Mouse (Mus musculus) lung, postnatal 36 days (tissue): ENCODE data around the gene Rab8b.

Experiments used
- DNase-seq: peaks from one replicate; pipeline ENCODE4 v3.0.0; 2022; ENCODE audit warnings: mixed read lengths

Rab8b gene

DNA sequence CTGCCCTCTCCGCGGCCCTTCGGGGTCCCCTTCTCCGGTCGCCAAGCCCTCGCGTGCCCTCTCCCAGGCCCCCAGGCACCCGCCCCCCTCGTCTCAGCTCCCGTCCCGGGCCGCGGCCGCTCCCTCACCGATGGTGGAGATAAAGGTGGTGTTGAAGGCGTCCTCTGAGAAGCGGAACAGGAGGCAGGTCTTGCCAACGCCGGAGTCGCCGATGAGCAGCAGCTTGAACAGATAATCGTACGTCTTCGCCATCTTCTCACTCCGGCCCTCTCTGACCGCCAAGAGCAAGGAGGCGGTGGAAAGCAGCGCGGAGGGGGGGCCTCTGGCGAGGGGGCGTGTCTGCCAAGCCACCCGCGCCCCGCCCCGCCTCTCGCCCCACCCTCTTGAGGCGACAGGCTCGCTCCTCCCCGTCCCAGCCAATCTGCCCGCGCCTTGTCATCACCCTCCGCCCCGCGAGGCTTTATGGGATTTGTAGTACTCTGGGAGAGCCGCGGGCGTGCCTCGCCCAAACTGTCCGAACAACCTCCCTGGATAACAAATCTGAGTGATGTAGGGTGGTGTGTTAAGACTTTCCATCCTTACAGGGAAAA, at the start of gene Rab8b:
Rab8b (minus strand) TSS at position 306 of the 590 bp plus-strand sequence.
- peak; percentile 99 for DNase-seq

DNA sequence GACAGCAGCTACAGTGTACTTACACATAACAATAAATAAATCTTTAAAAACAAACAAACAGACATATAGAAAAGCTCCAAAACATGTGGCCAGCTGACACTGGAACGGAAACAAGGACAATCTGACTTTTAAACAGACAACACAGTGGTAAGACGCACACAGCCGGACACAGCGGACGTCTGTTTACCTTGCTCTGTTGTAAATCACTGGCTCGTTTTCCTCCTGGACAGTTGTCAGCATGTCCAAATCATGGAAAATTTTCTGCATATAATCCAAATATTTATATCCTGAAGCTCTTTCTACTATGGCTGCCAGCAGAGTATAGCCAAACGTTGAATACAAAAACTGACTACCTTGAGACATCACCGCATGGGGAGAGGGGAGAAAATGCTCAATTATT, 48.0 kb upstream of the Rab8b start:
- DNase-seq, result no peak

DNA sequence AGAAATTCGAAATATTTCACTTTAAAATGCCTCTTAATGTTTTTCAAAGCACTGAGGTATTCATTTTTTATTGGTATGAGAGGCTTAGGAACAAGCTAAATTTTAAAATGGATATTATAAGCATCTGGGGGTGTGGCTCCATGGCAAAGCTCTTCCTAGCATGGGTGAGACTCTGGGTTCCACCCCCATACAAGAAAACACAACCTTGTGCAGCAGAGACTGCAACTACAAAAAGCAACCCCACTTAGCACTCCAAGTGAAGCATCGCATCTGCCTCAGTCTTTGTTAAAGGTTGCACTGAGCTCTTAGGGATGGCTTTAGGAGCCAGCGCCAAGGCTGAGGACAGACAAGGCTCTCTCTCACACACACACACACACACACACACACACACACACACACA, 42.0 kb upstream of the Rab8b start:
- no peak for DNase-seq

DNA sequence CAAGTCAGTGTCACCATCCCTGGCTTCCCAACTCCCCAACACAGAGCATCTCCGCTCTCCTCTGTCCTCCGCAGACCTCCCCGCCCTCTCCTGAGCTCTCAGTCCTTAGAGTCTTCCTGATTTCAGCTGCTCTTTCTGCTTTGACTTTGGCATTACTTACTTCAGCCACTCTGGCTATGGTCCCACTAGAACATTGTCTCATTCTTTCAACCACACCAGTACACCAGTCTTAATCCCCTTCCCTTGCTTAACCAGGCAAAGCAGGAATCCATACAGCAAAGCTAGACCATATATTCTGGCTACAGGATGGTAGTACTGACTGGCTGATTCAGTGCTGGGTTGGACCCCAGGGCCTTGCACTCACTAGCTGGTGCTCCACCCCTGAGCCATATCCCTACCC, 38.0 kb upstream of the Rab8b start:
- DNase-seq, result no peak

DNA sequence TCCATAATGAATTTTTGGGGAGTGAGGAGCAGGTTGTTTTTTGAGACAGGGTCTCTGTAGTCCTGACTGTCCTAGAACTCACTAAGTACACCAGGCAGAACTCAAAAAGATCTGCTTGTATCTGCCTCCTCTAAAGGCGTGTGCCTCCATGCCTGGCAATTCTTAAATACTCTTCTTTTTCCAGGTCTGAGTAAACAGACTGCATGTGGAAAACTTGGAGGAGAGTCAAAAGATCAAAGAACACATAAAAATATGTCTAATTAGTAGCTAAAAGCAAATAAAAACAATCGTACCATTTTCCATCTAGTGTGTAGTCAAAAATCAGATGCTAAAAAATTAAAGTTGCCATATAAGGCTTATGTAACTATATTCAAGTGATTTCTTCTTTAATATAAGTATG, 33.4 kb upstream of the Rab8b start:
- DNase-seq, result no peak

DNA sequence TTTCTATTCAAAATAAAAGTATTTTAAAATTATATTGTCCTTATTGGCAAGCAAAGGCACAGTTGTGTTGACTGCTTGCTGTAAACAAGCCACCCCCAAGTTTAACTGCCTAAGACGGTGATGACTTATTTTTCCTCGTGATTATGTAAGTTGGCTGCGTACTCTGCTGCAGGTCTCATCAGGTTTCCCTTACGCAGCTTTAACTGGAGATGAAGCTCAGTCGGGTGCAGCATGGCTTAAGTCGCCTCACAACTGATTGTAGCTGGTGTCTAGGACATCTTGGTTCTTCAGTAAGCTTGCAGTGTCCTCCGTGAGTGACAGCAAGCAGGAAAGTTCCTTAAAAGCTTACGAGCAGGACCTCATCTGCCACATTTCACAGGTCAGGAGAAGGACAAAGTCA, 32.8 kb upstream of the Rab8b start:
- DNase-seq, result no peak

DNA sequence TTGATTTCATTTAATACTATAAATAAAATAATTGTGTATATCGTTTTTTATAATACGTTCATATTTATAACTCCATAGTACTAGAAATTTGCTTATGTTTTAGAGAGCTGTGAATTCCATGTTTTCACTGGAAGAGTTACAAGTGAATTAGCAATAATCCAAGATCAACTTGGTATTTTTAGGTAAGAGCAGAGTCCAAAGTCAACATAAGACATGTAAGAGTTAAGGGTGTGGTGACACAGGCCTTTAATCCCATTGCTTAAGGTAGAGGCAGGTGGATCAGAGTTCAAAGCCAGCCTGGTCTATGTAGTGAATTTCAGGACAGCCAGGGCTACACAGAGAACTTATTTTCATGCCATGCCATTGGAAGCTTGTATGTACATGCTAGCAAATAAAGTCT, 29.0 kb upstream of the Rab8b start:
- no peak for DNase-seq

DNA sequence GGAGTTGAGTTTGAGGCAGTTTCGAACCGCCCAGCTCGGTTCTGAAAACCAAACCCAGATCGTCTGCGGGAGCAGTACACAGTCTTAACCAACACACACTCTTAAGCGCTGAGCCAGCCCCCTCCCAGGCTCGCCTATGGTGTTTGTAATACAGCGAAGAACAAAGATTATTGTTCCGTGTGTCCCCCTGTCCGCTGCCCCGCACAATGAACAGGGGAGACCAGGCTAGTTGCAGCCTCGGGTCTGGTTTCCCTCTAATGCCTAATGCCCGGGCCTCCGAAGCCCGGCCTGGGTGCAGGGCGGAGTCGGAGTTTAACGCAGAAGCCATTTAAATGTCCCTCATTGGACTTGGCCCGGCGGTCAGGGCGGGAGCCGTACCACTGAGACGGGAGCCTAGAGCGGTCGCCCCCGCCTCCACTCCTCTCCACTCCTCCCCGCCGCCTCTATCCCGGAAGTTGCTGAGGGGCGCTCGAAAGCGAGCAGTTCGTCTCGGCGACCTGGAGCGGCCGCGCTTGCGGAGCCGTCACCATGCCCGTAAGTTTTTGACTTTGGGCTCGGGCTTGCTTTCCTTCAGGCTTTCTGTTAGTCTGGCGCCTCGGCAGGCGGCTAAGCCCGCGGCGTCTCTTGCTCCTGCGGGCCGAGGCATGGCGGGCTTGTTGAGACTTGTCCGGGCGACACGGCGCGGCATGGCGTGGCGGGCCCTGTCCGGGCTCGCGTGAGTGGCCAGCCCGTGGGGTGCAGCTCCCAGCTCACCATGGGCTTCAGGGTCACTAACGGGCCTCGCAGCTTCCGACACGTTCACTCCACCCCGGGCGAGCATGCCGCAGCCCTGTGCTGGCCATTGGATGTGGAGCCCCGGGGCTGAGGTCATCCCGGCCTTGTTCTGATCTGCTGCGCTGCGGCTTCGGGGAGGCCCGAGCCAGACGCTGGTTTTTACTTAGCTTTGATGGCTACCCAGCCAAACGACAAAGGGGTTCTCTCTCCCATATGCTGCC, 26.5 kb upstream of the Rab8b start, which contains the start of gene Rps27l:
Rps27l (plus strand) TSS at position 440 of the 995 bp plus-strand sequence.
- peak; percentile 96 for DNase-seq

DNA sequence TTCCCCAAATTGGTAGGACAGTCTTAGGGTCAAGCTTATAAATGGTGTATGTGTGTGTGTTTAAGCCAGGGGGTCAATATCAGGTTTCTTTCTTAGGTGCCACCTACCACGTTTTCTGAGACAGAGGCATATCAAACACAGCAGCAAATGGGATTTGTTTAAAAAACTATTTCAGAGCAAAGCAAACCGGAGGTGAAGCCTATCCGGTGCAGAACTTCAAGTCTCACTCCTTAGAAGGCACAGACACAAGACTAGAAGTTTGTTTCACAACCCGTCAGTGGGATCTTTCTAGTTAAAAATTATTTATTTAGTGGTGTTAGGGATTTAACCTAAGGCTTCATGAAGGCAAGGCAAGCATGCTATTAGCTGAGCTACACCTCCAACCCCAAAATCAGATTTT, 25.7 kb upstream of the Rab8b start:
- no peak for DNase-seq

DNA sequence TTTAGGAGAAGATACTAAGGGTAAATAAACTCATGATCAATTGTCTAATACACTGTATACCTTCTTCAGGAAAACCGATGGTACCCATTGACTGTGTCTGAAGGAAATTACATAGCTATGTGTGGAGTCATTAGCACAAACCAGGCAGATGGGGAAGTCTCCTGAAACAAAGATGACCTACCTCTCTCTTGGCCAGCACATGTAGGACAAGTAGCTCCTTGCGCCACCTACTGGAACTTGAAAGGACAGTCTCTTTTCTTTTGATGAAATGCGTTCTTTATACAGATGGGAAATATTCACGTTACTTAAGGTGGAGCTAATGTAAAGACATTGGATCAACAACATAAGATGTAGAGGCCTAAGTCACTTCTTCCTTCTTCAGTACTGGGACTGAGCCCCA, 19.3 kb upstream of the Rab8b start:
- DNase-seq, result peak; percentile 84

DNA sequence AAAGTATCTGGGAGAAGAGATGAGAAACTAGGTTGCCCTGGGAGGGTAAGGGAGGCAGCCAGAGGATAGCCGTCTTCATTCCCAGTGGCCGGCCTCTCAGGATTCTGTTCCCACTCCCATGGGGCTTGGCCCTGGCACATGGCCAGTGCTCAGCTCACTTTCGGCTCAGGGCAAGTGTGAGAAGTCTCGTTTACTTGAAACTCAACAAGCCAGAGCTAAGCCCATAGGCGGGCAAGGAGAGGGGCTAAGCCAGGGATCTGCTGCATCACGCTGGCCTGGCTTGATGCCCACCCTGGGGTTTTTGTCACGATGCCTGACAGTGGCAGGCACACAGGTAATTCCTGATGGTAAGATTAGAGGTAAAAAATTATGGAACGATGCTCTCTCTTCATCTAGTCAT, 18.0 kb upstream of the Rab8b start:
- DNase-seq, result peak; percentile 40

DNA sequence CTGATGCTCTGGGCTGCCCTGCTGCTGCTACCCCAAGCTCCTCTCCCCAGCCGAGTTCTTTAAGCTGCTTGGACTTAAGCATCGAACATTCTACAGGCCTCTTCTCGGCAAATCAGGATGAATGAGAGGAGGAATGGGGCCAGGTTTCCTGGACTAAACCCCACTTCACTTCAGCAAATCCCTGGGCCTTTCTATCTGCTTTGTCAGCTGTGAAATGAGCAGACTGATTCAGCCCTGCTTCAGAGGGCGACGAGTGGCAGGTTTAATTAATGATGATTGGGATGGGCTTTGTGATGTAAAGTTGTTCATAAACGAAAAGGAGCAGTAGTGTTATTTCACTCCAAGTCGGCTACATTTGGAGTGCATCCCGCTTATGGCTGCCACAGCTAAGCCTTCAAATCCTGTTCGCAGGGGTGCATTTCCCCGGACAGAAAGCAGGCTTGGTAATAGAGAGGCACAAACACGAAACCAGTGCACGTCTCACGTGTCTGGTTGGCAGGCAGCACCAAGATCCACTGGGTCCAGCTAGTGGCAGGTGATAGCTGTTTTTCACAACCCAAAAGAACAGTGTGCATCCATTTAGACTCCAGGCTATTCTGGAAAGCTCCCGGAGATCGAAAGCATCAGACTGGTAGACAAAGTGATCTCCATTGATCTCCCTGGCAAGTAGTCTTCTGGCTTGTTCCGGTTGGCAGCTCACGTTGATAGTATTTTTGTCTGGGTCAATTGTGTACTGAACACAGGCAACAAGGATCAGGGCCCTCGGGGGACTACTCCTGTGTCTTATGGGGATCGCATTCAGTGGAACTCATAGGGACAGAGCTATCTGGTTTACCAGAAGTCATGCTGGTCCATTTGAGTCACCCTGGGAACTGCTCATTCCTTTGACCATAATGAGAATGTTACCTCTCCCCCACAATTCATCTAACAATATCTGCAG, 14.7 kb upstream of the Rab8b start:
- DNase-seq, result no peak

DNA sequence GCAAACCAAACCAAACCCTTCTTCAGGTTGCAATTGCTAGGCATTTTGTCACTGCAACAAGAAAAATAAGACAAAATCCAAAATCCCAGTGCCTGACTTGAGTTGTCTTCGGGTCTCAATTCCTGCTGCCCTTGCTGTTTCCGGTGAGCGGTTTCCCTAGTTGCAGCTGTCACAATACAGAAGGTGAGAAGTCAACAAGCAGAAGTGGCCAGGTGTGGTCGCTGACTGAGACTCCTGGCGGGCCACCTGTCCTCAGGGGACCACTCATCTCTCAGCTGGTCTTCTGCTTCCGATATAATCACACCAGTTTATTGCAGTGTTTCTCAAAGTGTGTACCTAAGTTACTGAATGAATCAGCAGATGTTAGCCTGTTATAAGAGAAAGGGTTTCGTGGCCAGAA, 10.9 kb upstream of the Rab8b start:
- DNase-seq, result no peak

DNA sequence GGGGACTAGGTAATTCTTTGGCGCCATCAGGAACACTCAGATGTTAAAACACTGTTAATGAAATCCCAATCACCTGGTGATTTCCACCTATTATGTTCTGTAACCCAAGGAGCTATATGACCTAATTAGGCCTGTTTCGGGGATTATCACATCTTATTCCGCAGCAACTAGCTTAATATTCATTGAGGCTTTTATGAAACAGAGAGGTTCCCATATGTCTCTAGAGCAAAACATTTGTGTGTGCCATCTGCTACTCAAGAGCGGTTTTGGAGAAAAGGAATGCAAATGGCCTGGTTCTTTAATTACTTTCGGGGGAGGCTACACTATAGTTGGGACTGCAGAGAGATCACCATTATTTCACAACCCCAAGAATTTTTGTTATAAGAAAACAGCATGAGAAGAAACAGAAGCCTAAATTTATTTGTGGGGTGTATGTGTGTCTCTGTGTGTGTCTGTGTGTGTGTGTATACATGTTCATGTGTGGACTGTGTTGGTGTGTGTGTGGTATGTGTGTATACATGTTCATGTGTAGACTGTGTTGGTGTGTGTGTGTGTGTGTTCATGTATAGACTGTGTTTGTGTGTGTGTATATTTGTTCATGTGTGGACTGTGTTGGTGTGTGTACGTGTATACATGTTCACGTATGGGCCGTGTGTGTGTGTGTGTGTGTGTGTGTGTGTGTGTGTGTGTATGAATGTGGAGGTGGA, 8.4 kb upstream of the Rab8b start:
- DNase-seq, result no peak

DNA sequence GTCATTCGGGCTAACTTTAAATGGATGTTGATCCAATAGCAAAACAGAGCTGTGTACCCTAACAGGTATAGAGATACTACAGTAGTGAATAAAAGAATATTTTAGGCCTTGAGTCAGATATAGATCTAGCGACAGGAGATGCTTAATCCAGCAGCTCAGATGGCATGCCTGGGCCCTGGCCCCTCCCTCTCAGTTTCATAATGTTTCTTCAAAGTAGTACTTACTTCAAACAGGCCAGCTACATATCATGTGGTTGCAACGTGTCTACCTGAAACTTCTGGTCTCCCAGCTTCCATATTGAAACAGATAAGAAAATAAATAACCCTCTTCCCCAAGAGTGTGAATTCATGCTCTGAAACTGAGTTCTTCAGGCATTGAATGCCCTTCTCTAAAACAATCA, 6.4 kb upstream of the Rab8b start:
- no peak for DNase-seq

DNA sequence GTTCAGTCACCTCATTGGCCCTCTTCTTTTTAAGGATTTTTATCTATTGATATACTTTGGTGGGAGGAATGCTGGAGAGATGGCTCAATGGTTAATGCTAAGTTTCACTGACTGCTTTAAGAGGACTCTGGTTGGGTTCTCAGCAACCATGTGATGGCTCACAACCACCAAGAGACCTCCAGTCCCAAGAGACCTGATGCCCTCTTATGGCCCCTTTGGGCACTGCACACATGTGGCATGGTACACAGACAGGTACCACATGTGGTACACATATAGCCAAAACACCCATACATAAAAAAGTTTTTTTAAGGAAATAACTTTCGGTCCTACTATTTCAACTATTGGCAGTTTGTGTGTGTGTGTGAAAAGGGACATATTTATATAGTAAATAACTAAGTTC, 2.6 kb upstream of the Rab8b start:
- peak; percentile 23 for DNase-seq

DNA sequence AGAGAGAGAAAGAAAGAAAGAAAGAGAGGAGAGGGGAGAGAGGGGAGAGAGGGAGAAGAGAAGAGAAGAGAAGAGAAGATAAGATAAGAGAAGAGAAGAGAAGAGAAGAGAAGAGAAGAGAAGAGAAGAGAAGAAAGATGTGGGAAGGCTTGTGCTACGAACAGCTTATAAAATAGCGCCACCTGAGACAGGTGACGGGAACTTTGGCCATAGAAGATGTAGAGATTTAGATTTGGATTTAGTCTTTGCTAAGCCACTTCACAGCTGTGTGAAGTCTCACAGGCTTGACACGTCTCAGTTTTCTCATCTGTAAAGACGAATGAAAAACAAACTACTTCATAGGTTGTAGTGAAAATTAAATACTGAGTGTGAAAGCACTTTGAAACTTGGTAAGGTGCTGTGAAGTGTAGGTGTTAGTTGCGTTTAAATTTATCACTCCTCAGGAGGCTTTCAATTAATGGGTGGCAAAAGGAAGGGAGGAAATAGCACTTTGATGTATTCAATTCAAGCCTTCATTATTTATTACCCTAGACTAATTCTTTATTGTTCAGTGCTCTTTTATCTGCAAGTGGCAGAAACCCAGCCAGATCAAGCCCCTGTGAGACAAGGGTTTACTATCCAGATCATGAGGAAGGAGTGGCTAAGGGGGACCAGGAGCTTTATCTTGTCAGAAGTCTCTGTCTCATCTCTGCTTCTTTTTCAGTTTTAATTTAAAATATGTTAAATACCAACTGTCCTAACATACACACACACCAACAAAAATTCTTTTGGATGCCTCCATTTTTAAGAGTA, 1.2 kb upstream of the Rab8b start:
- DNase-seq, result peak; percentile 37

DNA sequence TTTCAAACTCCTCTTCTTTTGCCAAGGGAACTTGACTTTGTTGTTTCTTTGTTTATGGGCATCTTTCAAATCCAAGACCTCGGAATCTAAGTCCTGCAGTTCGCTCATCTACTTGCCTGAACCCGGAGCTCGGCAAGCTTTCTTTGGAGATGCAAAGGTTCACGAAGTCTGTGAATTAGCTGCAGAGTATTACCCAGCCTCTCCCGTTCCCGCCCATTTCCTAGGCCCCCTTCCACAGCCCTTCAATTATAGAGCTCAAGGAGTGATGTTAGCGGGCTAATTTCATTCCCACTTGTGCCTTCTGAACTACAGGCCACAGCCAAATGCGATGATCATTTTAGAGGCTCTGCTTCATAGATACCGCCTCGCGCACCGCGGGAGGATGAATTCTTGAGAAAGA, 494 bp upstream of the Rab8b start:
- DNase-seq, result peak; percentile 31

DNA sequence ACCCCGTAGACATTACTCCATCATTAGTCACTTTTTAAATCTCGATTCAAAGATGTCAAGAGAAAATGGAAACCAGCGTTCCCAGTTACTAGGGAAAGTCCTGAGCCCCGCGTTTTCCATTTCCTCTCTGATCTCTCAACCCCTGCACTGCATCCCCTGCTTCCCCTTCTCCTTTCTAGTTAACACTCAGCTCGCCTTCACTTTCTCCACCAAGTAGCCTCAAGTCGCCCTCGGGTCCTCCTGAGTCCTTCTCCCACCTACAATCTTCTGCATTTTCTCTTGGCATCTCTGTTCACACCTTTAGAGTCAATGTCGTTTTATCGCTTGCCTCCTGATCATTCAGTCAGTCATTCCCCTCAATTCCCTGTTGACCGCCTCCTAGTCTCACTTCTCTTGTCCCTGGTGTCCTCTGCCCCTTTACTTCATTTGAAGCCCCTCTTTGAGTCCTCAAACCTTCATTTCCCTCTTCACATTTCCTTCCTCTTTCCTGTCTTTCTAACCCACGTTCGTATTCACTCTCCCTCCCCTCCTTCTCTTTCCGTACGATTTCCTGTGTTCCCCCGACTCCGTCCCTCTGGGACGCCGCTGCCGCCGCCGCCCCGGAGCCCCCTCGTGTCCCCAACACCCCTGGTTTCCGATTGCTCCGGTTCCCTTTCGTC, 686 bp downstream of the Rab8b start:
- peak; percentile 42 for DNase-seq

DNA sequence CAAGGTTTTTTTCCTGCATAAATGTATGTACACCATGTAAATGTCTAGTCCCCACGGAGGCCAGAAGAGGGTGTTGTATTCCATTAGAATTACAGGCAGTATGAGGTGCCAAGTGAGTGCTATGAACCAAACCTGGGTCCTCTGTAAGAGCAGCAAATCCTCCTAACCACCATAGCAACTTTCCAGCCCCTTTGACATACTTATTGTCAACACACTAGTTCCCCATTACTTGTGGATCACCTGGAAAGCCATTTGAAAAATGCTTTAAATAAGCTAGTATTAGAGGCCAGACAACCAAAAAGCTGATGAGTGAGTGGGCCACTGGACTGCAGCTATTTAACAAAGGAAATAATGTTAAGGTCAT, 1.6 kb downstream of the Rab8b start:
- DNase-seq, result peak; percentile 17
